Mouse (Mus musculus): ENCODE measurements around the gene Gys1.

GRCm38 (mm10) chr7:45433835-45434202, 825 bp upstream of the Gys1 start:
- TF ChIP-seq CTCF (IDR thresholded peaks at IDR 0.05; ENCODE audit: borderline replicate concordance, control insufficient read depth, extremely low read depth, insufficient read depth, low read length, poor library complexity) (no peak), POLR2A (IDR thresholded peaks at IDR 0.05; ENCODE audit: control insufficient read depth, extremely low read depth, insufficient read depth, low read length, poor library complexity) (0 out of 2 replicates have a peak, but pooled peaks have one; percentile 10)
